Mouse (Mus musculus): ENCODE results near the gene Lrrfip1. TPM values are rescaled to one million over a fixed set of nuclear protein-coding genes. Genes with fewer than 3 reads are reported as not detected.

Gene Lrrfip1
- total and polyA plus RNA-seq, 2 experiments from 2014 or later: 120 to 168 TPM

- ATAC-seq (ENCODE audit: insufficient read depth, low read depth) (peak; percentile 47), DNase-seq (ENCODE audit: low spot score) (peak; percentile 36)
- under 1% methylated on average over 38 of the region's 41 CpGs for WGBS
- Histone ChIP-seq H3K27ac (ENCODE audit: low read depth) (peak overlapping the region; percentile 98), H3K4me3 (ENCODE audit: low read depth, low read length) (peak overlapping the region; percentile 98), H3K27me3 (ENCODE audit: control insufficient read depth, insufficient read depth, low read length) (no peaks in the 10 kb centered on the region), H3K4me2 (ENCODE audit: low read depth, low read length) (peak overlapping the region; percentile 92), H3K9me3 (replicated peaks; ENCODE audit: control insufficient read depth, low read length) (no peaks in the 10 kb centered on the region; the same call in 1 of the 2 replicates), H3K4me1 (ENCODE audit: control insufficient read depth, insufficient read depth) (peaks cover 45% of the 10 kb centered on the region), H3K9ac (replicated peaks; ENCODE audit: low read depth, low read length) (peak overlapping the region; percentile 99), H3K36me3 (replicated peaks; ENCODE audit: control insufficient read depth, insufficient read depth, low read length) (no peaks in the 10 kb centered on the region; the same call in 1 of the 2 replicates)
- TF ChIP-seq EP300 (IDR thresholded peaks at IDR 0.05; ENCODE audit: low read depth) (no peak), CTCF (IDR thresholded peaks at IDR 0.05; ENCODE audit: low read depth) (no peak)
These were observed 514 bp downstream of the Lrrfip1 start for GRCm38 (mm10) chr1:90998891-90999611.

- H3K36me3 ChIP-seq (replicated peaks; ENCODE audit: control insufficient read depth, insufficient read depth, low read length): no peaks in the 10 kb centered on the region; the same call in 1 of the 2 replicates
- peak; percentile 89 for DNase-seq (ENCODE audit: low spot score)
- H3K27me3 ChIP-seq (ENCODE audit: control insufficient read depth, insufficient read depth, low read length): no peaks in the 10 kb centered on the region
- H3K4me1 ChIP-seq (ENCODE audit: control insufficient read depth, insufficient read depth): peaks cover 54% of the 10 kb centered on the region
- H3K4me3 ChIP-seq (ENCODE audit: low read depth, low read length): peak overlapping the region; percentile 98
- 25% methylated on average over 10 of the region's 10 CpGs for WGBS
- peak overlapping the region; percentile 99 for H3K9ac ChIP-seq (replicated peaks; ENCODE audit: low read depth, low read length)
- H3K27ac ChIP-seq (ENCODE audit: low read depth): peak overlapping the region; percentile 98
- ATAC-seq (ENCODE audit: insufficient read depth, low read depth): peak; percentile 73
- peak; percentile 42; the same call in 1 of the 2 replicates for TF ChIP-seq EP300 (IDR thresholded peaks at IDR 0.05; ENCODE audit: low read depth)
- TF ChIP-seq CTCF (IDR thresholded peaks at IDR 0.05; ENCODE audit: low read depth): 0 out of 2 replicates have a peak, but pooled peaks have one; percentile 12
- H3K9me3 ChIP-seq (replicated peaks; ENCODE audit: control insufficient read depth, low read length): no peaks in the 10 kb centered on the region; the same call in 1 of the 2 replicates
- H3K4me2 ChIP-seq (ENCODE audit: low read depth, low read length): peak overlapping the region; percentile 92
These were observed 1.5 kb downstream of the Lrrfip1 start for GRCm38 (mm10) chr1:90999911-91000601.

- ATAC-seq (ENCODE audit: insufficient read depth, low read depth) (no peak), DNase-seq (ENCODE audit: low spot score) (no peak)
- 31% methylated on average over 3 of the region's 3 CpGs for WGBS
- Histone ChIP-seq H3K27me3 (ENCODE audit: control insufficient read depth, insufficient read depth, low read length) (no peaks in the 10 kb centered on the region), H3K27ac (ENCODE audit: low read depth) (peak overlapping the region; percentile 98), H3K9ac (replicated peaks; ENCODE audit: low read depth, low read length) (peak overlapping the region; percentile 99), H3K4me2 (ENCODE audit: low read depth, low read length) (peak overlapping the region; percentile 92), H3K4me3 (ENCODE audit: low read depth, low read length) (peak overlapping the region; percentile 98; the same call in 1 of the 2 replicates), H3K4me1 (ENCODE audit: control insufficient read depth, insufficient read depth) (peaks cover 54% of the 10 kb centered on the region), H3K36me3 (replicated peaks; ENCODE audit: control insufficient read depth, insufficient read depth, low read length) (no peaks in the 10 kb centered on the region; the same call in 1 of the 2 replicates), H3K9me3 (replicated peaks; ENCODE audit: control insufficient read depth, low read length) (no peaks in the 10 kb centered on the region)
- TF ChIP-seq CTCF (IDR thresholded peaks at IDR 0.05; ENCODE audit: low read depth): no peak
- TF ChIP-seq EP300 (IDR thresholded peaks at IDR 0.05; ENCODE audit: low read depth): no peak
These were observed 2.6 kb downstream of the Lrrfip1 start for GRCm38 (mm10) chr1:91001101-91001500.

GRCm38 (mm10) chr1:91001871-91002539, 3.5 kb downstream of the Lrrfip1 start:
- TF ChIP-seq CTCF (IDR thresholded peaks at IDR 0.05; ENCODE audit: low read depth) (no peak), EP300 (IDR thresholded peaks at IDR 0.05; ENCODE audit: low read depth) (no peak)
- H3K4me3 ChIP-seq (ENCODE audit: low read depth, low read length): no peak overlapping the region
- peaks cover 54% of the 10 kb centered on the region for H3K4me1 ChIP-seq (ENCODE audit: control insufficient read depth, insufficient read depth)
- no peak for DNase-seq (ENCODE audit: low spot score)
- ATAC-seq (ENCODE audit: insufficient read depth, low read depth): no peak
- H3K27me3 ChIP-seq (ENCODE audit: control insufficient read depth, insufficient read depth, low read length): no peaks in the 10 kb centered on the region
- no peaks in the 10 kb centered on the region; the same call in 1 of the 2 replicates for H3K36me3 ChIP-seq (replicated peaks; ENCODE audit: control insufficient read depth, insufficient read depth, low read length)
- H3K4me2 ChIP-seq (ENCODE audit: low read depth, low read length): peak overlapping the region; percentile 92
- H3K9me3 ChIP-seq (replicated peaks; ENCODE audit: control insufficient read depth, low read length): no peaks in the 10 kb centered on the region
- peak overlapping the region; percentile 2; the same call in 1 of the 2 replicates for H3K9ac ChIP-seq (replicated peaks; ENCODE audit: low read depth, low read length)
- H3K27ac ChIP-seq (ENCODE audit: low read depth): peak overlapping the region; percentile 98
- WGBS: 51% methylated on average over 3 of the region's 3 CpGs

GRCm38 (mm10) chr1:91002641-91003040, 4.1 kb downstream of the Lrrfip1 start:
- no peaks in the 10 kb centered on the region; the same call in 1 of the 2 replicates for H3K36me3 ChIP-seq (replicated peaks; ENCODE audit: control insufficient read depth, insufficient read depth, low read length)
- no peak overlapping the region for H3K9ac ChIP-seq (replicated peaks; ENCODE audit: low read depth, low read length)
- no peak overlapping the region for H3K4me2 ChIP-seq (ENCODE audit: low read depth, low read length)
- 43% methylated on average over 3 of the region's 3 CpGs for WGBS
- TF ChIP-seq EP300 (IDR thresholded peaks at IDR 0.05; ENCODE audit: low read depth) (no peak), CTCF (IDR thresholded peaks at IDR 0.05; ENCODE audit: low read depth) (no peak)
- H3K9me3 ChIP-seq (replicated peaks; ENCODE audit: control insufficient read depth, low read length): no peaks in the 10 kb centered on the region
- H3K27ac ChIP-seq (ENCODE audit: low read depth): peak overlapping the region; percentile 98
- ATAC-seq (ENCODE audit: insufficient read depth, low read depth) (no peak), DNase-seq (ENCODE audit: low spot score) (no peak)
- no peak overlapping the region for H3K4me3 ChIP-seq (ENCODE audit: low read depth, low read length)
- peaks cover 52% of the 10 kb centered on the region for H3K4me1 ChIP-seq (ENCODE audit: control insufficient read depth, insufficient read depth)
- no peaks in the 10 kb centered on the region for H3K27me3 ChIP-seq (ENCODE audit: control insufficient read depth, insufficient read depth, low read length)
